Mouse (Mus musculus) right cerebral cortex, postnatal 25 days (tissue): ENCODE results near the gene Gcn1l1.

Experiments used
- DNase-seq: peaks from one replicate; pipeline ENCODE4 v3.0.0; 2022

Gcn1l1 gene

GRCm38 (mm10) chr5:115535635-115536034 is 29.4 kb upstream of the Gcn1l1 start:
- no peak for DNase-seq

- no peak for DNase-seq
Measured at GRCm38 (mm10) chr5:115538017-115538692, 26.9 kb upstream of the Gcn1l1 start.

GRCm38 (mm10) chr5:115538693-115539043 is 26.4 kb upstream of the Gcn1l1 start:
- peak; percentile 85 for DNase-seq

- no peak for DNase-seq
Measured at GRCm38 (mm10) chr5:115542635-115543384, 22.2 kb upstream of the Gcn1l1 start.

GRCm38 (mm10) chr5:115543509-115544253 is 21.4 kb upstream of the Gcn1l1 start:
- DNase-seq = peak; percentile 56

GRCm38 (mm10) chr5:115544655-115545185 is 20.3 kb upstream of the Gcn1l1 start:
- no peak for DNase-seq

- DNase-seq = no peak
Measured at GRCm38 (mm10) chr5:115545636-115546035, 19.4 kb upstream of the Gcn1l1 start.

GRCm38 (mm10) chr5:115546536-115546935 is 18.5 kb upstream of the Gcn1l1 start:
- DNase-seq = no peak

- DNase-seq = no peak
Measured at GRCm38 (mm10) chr5:115547014-115547413, 18.0 kb upstream of the Gcn1l1 start.

- no peak for DNase-seq
Measured at GRCm38 (mm10) chr5:115547421-115547820, 17.6 kb upstream of the Gcn1l1 start.

- no peak for DNase-seq
Measured at GRCm38 (mm10) chr5:115548501-115549285, 16.4 kb upstream of the Gcn1l1 start.

- DNase-seq = no peak
Measured at GRCm38 (mm10) chr5:115550482-115551005, 14.5 kb upstream of the Gcn1l1 start.

- no peak for DNase-seq
Measured at GRCm38 (mm10) chr5:115551386-115551785, 13.7 kb upstream of the Gcn1l1 start.

GRCm38 (mm10) chr5:115551799-115552198 is 13.3 kb upstream of the Gcn1l1 start:
- no peak for DNase-seq

- no peak for DNase-seq
Measured at GRCm38 (mm10) chr5:115553801-115554420, 11.1 kb upstream of the Gcn1l1 start.

- no peak for DNase-seq
Measured at GRCm38 (mm10) chr5:115554536-115555291, 10.3 kb upstream of the Gcn1l1 start.

GRCm38 (mm10) chr5:115556217-115556616 is 8.8 kb upstream of the Gcn1l1 start:
- DNase-seq = peak; percentile 54

GRCm38 (mm10) chr5:115558182-115558794 is 6.8 kb upstream of the Gcn1l1 start:
- DNase-seq = no peak

- DNase-seq = peak; percentile 100
Measured at GRCm38 (mm10) chr5:115559237-115560101, 5.6 kb upstream of the Gcn1l1 start, which contains the start of gene Rplp0. Gene Rplp0, plus strand, starts transcription at chr5:115559467.
